In the genomic region with DNA sequence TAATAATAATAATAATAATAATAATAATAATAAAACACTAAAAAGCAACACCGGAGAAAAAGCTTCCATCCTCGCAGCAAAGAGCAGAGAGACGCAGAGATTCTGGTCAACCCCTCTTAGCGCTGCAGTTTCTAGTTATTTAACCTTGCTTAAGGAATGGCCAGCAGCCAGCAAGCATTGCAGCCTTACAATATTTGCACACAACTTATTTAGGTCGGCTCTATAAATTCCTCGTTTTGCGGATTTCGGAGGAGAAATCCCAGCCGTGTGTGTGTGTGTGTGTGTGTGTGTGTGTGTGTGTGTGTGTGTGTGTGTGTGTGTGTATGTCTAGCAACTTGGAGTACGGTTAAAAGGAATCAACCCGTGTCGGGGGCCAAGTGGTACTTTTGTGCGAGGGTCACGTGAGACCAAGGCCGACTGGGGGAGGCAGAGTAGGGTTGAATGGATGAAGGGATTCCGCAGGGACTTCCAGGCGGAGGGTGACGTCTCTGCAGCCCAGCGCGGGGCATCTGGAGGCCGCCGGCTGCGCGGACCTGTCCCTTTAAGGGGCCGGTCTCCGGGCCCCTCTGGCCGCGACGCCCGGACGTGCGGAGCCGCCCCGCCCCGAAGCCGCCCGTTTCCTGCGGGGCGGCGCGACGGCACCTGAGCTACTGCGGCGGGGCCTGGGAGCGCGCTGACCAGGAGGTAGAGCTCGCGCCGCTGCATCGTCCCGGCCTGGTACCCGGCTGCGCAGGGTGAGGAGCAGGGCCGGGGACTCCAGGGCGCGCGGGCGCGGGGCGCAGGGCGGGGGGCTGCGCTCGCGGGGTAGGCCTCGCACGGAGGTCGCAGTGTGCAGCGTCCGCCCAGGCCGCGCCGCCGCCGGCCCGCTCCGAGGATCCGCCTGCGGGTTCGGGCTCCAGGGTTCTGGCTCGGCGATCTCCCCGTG, we compare ENCODE assay signal across 8 mouse cellular contexts. TPM values are rescaled to one million over a fixed set of nuclear protein-coding genes. Genes with fewer than 3 reads are reported as not detected.
DNase-seq lines count a peak whose midpoint lies in the region; ATAC-seq and TF ChIP-seq lines count a peak whose summit lies in the region.

No protein-coding gene starts in this region.

- no peaks in the 10 kb centered on the region for H3K4me1 ChIP-seq in bone marrow, adult 2 months (ENCODE audit: control insufficient read depth, insufficient read depth, low read length)
- peaks cover 6% of the 10 kb centered on the region for H3K4me1 ChIP-seq in embryonic fibroblast, embryonic 13.5 days (ENCODE audit: control insufficient read depth, insufficient read depth, low read length)
- peaks cover 15% of the 10 kb centered on the region for H3K4me1 ChIP-seq in heart, embryonic 11.5 days (ENCODE audit: control insufficient read depth, insufficient read depth, low read length)
- H3K4me1 ChIP-seq in kidney, embryonic 16.5 days (ENCODE audit: insufficient read depth, low read length) = peaks cover 16% of the 10 kb centered on the region
- H3K4me1 ChIP-seq in liver, adult 2 months (ENCODE audit: control insufficient read depth, insufficient read depth, low read length) = peaks cover 7% of the 10 kb centered on the region

- peak; percentile 93 for ATAC-seq in heart, embryonic 11.5 days (replicated peaks; ENCODE audit: insufficient number of reproducible peaks, low FRiP score, low TSS enrichment)
- peak; percentile 98 for ATAC-seq in kidney, embryonic 16.5 days (ENCODE audit: low FRiP score, low TSS enrichment)

- peak overlapping the region; percentile 79 for H3K27ac ChIP-seq in bone marrow, adult 2 months (ENCODE audit: control insufficient read depth, insufficient read depth, low read depth, low read length, poor library complexity)
- H3K27ac ChIP-seq in embryonic fibroblast, embryonic 13.5 days (ENCODE audit: insufficient read depth, low read length) = peak overlapping the region; percentile 85
- peak overlapping the region; percentile 99 for H3K27ac ChIP-seq in heart, embryonic 11.5 days (ENCODE audit: low read depth, low read length)
- peak overlapping the region; percentile 98 for H3K27ac ChIP-seq in kidney, embryonic 16.5 days (ENCODE audit: low read length)
- peak overlapping the region; percentile 83 for H3K27ac ChIP-seq in liver, adult 2 months (replicated peaks; ENCODE audit: insufficient read depth, low read depth, low read length)

- no peak for TF ChIP-seq CTCF in bone marrow, adult 2 months (IDR thresholded peaks at IDR 0.05; ENCODE audit: control insufficient read depth, insufficient read depth, low read length)
- TF ChIP-seq CTCF in embryonic fibroblast, embryonic 13.5 days (IDR thresholded peaks at IDR 0.05; ENCODE audit: borderline replicate concordance, insufficient read depth, low read length) = no peak
- no peak for TF ChIP-seq CTCF in liver, adult 2 months (IDR thresholded peaks at IDR 0.05; ENCODE audit: low read depth, low read length)

- TF ChIP-seq POLR2A in bone marrow, adult 2 months (IDR thresholded peaks at IDR 0.05; ENCODE audit: borderline replicate concordance, control insufficient read depth, low read depth, low read length) = peak; percentile 44; the same call in 1 of the 2 replicates
- TF ChIP-seq POLR2A in embryonic fibroblast, embryonic 13.5 days (IDR thresholded peaks at IDR 0.05; ENCODE audit: low read depth, low read length) = peak; percentile 80
- peak; percentile 87 for TF ChIP-seq POLR2A in liver, adult 2 months (IDR thresholded peaks at IDR 0.05; ENCODE audit: extremely low read depth, insufficient read depth, low read length)
- TF ChIP-seq POLR2A in myocyte (IDR thresholded peaks at IDR 0.05; ENCODE audit: insufficient read length, low read depth) = peak; percentile 86

- WGBS in bone marrow, adult 2 months = under 1% methylated on average over 74 of the region's 82 CpGs
- WGBS in heart, embryonic 11.5 days (ENCODE audit: insufficient replicate concordance) = 2% methylated on average over 68 of the region's 82 CpGs
- under 1% methylated on average over 78 of the region's 82 CpGs for WGBS in kidney, embryonic 16.5 days
- under 1% methylated on average over 82 of the region's 82 CpGs for WGBS in liver, adult 2 months

- H3K36me3 ChIP-seq in heart, embryonic 11.5 days (ENCODE audit: control insufficient read depth, insufficient read depth, low read length) = no peaks in the 10 kb centered on the region
- H3K36me3 ChIP-seq in kidney, embryonic 16.5 days (ENCODE audit: insufficient read depth, low read length) = no peaks in the 10 kb centered on the region
- no peaks in the 10 kb centered on the region for H3K36me3 ChIP-seq in liver, adult 2 months (ENCODE audit: control insufficient read depth, insufficient read depth, low read length)
- no peaks in the 10 kb centered on the region for H3K36me3 ChIP-seq in myocyte (ENCODE audit: control insufficient read depth, insufficient read depth)

- H3K4me3 ChIP-seq in bone marrow, adult 2 months (replicated peaks; ENCODE audit: control insufficient read depth, low read depth, low read length) = peak overlapping the region; percentile 82
- H3K4me3 ChIP-seq in embryonic fibroblast, embryonic 13.5 days (ENCODE audit: insufficient read depth, low read length) = peak overlapping the region; percentile 84
- peak overlapping the region; percentile 97 for H3K4me3 ChIP-seq in heart, embryonic 11.5 days (ENCODE audit: low read depth, low read length)
- H3K4me3 ChIP-seq in kidney, embryonic 16.5 days (ENCODE audit: low read length) = peak overlapping the region; percentile 97
- H3K4me3 ChIP-seq in liver, adult 2 months (ENCODE audit: insufficient read depth, low read depth, low read length) = peak overlapping the region; percentile 75
- peak overlapping the region; percentile 78 for H3K4me3 ChIP-seq in myocyte

- DNase-seq in A20 (ENCODE audit: low read depth, low spot score) = peak; percentile 88
- peak; percentile 60 for DNase-seq in liver, adult 2 months (ENCODE audit: extremely low read depth, low read depth, low spot score)
- peak; percentile 63 to 84 for DNase-seq in spleen, postnatal 4 days (ENCODE audit: low spot score in 2 of 2)

- H3K9me3 ChIP-seq in heart, embryonic 11.5 days (replicated peaks; ENCODE audit: control insufficient read depth, low read length) = no peaks in the 10 kb centered on the region
- no peaks in the 10 kb centered on the region for H3K9me3 ChIP-seq in kidney, embryonic 16.5 days (ENCODE audit: low read length)

- peak overlapping the region; percentile 75 for H3ac ChIP-seq in myocyte (ENCODE audit: control insufficient read depth, insufficient read length)

- H3K9ac ChIP-seq in heart, embryonic 11.5 days (ENCODE audit: low read depth, low read length) = peak overlapping the region; percentile 91
- H3K9ac ChIP-seq in kidney, embryonic 16.5 days (replicated peaks; ENCODE audit: low read length) = peak overlapping the region; percentile 95
- H3K9ac ChIP-seq in liver, adult 2 months (ENCODE audit: low read depth, low read length) = peak overlapping the region; percentile 95

- H3K27me3 ChIP-seq in heart, embryonic 11.5 days (ENCODE audit: control insufficient read depth, insufficient read depth, low read length) = no peaks in the 10 kb centered on the region
- H3K27me3 ChIP-seq in kidney, embryonic 16.5 days (ENCODE audit: insufficient read depth, low read length) = no peaks in the 10 kb centered on the region
- H3K27me3 ChIP-seq in liver, adult 2 months (ENCODE audit: control insufficient read depth, insufficient read depth, low read length) = no peaks in the 10 kb centered on the region
- H3K27me3 ChIP-seq in myocyte (ENCODE audit: control insufficient read depth, insufficient read depth, insufficient read length) = no peaks in the 10 kb centered on the region

- H3K79me2 ChIP-seq in liver, adult 2 months (ENCODE audit: control insufficient read depth, insufficient read depth, low read length) = peaks cover 10% of the 10 kb centered on the region; the same call in 1 of the 2 replicates
- peaks cover 39% of the 10 kb centered on the region for H3K79me2 ChIP-seq in myocyte (ENCODE audit: control insufficient read depth, insufficient read depth)

- H3K4me2 ChIP-seq in heart, embryonic 11.5 days = peak overlapping the region; percentile 84
- peak overlapping the region; percentile 61 for H3K4me2 ChIP-seq in kidney, embryonic 16.5 days (replicated peaks; ENCODE audit: low read depth, low read length)
- H3K4me2 ChIP-seq in myocyte (ENCODE audit: low read depth) = peak overlapping the region; percentile 95

TF ChIP-seq in myocyte, 11 proteins besides CTCF, POLR2A, EP300 and RAD21:
- TF ChIP-seq POLR2AphosphoS2 (IDR thresholded peaks at IDR 0.05; ENCODE audit: insufficient read length, low read depth) (peak; percentile 80), TCF12 (IDR thresholded peaks at IDR 0.05; ENCODE audit: insufficient read depth, poor library complexity, severe bottlenecking) (no peak), MYOD1 (IDR thresholded peaks at IDR 0.05; ENCODE audit: control insufficient read depth in 1 of 3, insufficient read length in 2 of 3, low read depth in 2 of 3) (peak in 1 of 3 experiments; percentile 13), USF1 (IDR thresholded peaks at IDR 0.05; ENCODE audit: low read depth) (peak; percentile 50)
TF ChIP-seq in myocyte: peak in this region for 3.

RNA-seq across cellular contexts. Expression of a gene that starts 0.7 kb away (rescaled TPM):
- 22.9 and 26.7 TPM in 2 replicates for polyA plus RNA-seq in bone marrow, adult 2 months (2011; ENCODE audit: insufficient read depth, insufficient read length, low replicate concordance, missing spikeins)
- polyA plus RNA-seq in embryonic fibroblast, embryonic 13.5 days (2011; ENCODE audit: insufficient read length, low read depth, missing spikeins) = 78.3 and 84.5 TPM in 2 replicates
- 96.6 and 105 TPM in 2 replicates for polyA plus RNA-seq in heart, embryonic 11.5 days (2014; fragmentation: Nextera tagmentation; extraction: Ambion mirVana)
- 52.1 and 63.1 TPM in 2 replicates for polyA plus RNA-seq in kidney, embryonic 16.5 days (2015; fragmentation: Nextera tagmentation; extraction: Ambion mirVana)
- total RNA-seq in liver, adult 2 months (2014; rRNA removed) = 14.2 and 18.4 TPM in 2 replicates
- polyA plus RNA-seq in liver, adult 2 months (2012; rRNA removed) = 1.0 and 1.9 TPM in 2 replicates
- 16.8 TPM for polyA plus RNA-seq in myocyte (2012; fragmentation: generic; extraction: Trizol)

Comparison
In these comparisons a context has a peak if more than half of its experiments do, and no peak if none do; other contexts are left out.
1. Peak in every context shown above with its lines: DNase-seq, ATAC-seq, H3K4me3 ChIP-seq and H3K27ac ChIP-seq.